Mouse (Mus musculus): Measurements from ENCODE around the gene Ilf3. TPM values are rescaled to one million over a fixed set of nuclear protein-coding genes. Genes with fewer than 3 reads are reported as not detected.

The Ilf3 gene
- total RNA-seq, 2 experiments from 2014 or later, result 107 to 118 TPM

DNA sequence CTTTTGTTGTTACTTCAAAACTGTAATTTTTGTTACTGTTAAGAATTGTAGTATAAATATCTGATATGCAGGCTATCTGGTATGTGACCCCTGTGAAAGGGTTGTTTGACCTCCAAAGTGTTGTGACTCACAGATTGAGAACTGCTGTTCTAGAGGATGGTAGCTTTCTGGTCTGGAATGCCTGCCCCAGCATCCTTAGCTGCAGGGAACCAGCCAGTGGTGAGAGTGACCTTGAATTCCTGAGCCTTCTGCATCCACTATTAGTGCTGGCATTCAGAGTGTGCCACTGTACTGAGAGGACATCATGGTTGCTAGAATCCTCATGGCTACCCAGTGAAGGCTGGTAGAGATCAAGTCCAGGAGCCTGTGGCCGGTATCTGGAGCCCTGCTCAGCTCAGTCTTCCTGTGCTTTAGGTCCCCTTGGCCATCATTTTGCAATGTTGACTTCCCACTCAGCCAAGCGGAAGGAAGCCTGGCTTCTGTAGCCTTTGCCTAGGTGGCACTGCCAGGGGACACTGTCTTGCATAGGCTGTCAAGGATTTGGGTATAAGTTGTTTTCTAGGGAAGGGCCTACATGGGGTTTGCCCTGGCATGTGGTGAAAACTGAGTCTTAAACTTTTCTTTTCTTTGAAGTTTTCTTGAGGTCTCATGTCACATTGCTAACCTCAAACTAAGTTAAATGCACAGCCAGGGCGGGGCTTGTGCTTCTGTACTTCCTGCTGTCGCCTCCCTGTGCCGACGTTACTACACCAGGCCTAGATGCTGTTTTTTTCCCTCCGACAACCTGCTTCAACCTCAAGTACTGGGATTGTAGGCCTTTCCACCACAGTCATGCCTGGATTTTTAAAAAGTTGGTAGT, 68.3 kb downstream of the Ilf3 start:
- no peak for DNase-seq (ENCODE audit: low spot score in 2 of 2)

- DNase-seq (ENCODE audit: low spot score in 2 of 2), result no peak
Observed at GRCm38 (mm10) chr9:21437577-21437976, 69.9 kb downstream of the Ilf3 start.

- DNase-seq (ENCODE audit: low spot score in 2 of 2), result no peak
Observed at GRCm38 (mm10) chr9:21438219-21438618, 70.5 kb downstream of the Ilf3 start.

- no peak for DNase-seq (ENCODE audit: low spot score in 2 of 2)
Observed at GRCm38 (mm10) chr9:21439456-21439855, 71.8 kb downstream of the Ilf3 start.

GRCm38 (mm10) chr9:21439914-21440313, 72.2 kb downstream of the Ilf3 start:
- no peak for DNase-seq (ENCODE audit: low spot score in 2 of 2)

DNA sequence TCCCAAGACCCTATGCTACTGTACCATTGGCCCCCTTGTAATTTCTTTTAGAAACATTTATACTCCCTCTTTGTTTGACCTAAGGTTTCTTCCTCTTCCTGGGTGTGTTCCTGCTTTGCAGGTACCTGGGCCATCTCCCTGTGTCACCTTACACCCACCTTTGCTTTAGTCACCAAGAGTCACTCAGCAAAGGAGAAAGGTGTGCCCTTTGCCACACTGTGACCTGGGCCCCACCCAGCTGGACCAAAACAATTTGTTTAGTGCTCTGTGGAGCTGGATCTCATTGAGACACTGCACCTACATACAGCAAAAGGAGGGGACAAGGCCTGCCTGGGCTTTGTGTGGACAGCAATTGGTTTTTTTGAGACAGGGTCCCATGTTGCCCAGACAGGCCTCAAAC, 72.7 kb downstream of the Ilf3 start:
- DNase-seq (ENCODE audit: low spot score in 2 of 2), result no peak

DNA sequence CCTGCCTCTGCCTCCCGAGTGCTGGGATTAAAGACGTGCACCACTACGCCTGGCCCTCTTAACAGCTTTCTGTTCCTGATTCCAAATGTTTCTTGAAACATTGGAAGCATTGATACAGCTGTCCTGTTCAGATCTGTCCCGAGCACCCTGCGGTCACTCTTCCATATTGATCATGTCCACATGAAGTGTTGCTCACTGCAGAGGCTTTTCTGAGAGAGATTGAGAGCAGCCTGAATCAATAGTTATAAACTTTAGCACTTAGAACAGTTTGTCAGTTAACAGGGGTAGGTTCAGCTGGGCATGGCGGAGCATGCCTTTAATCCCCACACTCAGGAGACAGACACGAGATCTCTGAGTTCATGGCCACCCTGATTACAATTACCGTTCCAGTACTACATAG, 76.2 kb downstream of the Ilf3 start:
- no peak for DNase-seq (ENCODE audit: low spot score in 2 of 2)

DNA sequence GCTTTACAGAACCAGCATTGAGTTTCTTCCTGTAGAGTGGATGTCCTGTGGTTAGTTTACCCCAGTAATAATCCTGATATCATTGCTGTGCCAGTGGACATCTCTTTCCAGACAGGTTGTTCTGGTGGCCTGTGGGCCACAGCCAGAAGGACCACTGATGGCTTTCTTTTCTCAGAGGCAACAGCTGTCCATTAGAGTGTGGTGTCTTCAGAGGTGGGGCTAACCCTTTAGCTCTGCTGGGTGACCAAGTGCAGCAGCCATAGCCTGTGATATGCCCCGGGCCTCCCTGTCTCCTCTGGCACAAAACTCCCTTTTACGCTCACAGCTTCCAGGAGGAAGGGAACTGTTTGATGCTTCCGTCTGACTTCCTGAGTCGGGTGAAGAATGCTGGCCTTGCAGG, 76.9 kb downstream of the Ilf3 start:
- DNase-seq (ENCODE audit: low spot score in 2 of 2), result no peak

- DNase-seq (ENCODE audit: low spot score in 2 of 2), result no peak
Observed at GRCm38 (mm10) chr9:21445081-21445744, 77.5 kb downstream of the Ilf3 start.

- no peak for DNase-seq (ENCODE audit: low spot score in 2 of 2)
Observed at GRCm38 (mm10) chr9:21447778-21448177, 80.1 kb downstream of the Ilf3 start.

DNA sequence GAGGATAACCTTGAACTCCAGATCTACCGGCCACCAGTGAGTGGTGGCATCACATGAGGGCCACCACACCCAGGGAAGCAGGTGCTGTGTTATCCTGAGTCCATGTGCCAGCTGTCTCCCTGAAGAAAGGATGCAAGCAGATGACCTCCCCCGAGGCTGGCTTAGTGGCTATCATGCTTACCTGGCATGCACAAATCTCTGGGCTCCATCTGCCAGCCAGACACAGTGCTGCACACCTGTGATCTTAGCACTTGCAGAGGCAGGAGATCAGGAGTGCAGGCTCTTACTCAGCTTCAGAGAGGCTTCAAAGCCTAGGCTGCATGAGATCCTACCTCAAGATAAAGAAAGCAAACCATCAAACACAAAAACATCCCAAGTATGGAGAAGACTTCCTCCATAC, 82.0 kb downstream of the Ilf3 start:
- no peak for DNase-seq (ENCODE audit: low spot score in 2 of 2)

DNA sequence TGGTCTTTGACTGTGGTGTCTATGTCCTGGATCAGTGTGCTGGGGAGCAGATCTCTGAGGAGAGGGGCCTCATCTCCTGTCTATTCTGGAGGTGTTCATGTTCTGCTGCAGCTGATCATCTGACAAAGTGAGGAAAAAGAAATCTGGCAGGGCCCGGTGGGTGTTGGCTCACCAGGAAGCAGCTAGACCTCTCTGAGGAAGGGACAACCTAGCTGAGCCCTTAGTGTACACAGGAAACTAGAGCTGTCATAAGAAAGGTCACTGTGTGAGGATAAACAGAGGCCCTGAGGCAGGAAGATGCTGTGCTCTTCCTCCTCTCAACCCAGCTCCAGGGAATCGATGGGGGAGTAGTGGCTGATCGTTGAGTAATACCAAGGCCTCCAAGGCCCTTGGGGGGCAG, 82.6 kb downstream of the Ilf3 start:
- no peak for DNase-seq (ENCODE audit: low spot score in 2 of 2)

DNA sequence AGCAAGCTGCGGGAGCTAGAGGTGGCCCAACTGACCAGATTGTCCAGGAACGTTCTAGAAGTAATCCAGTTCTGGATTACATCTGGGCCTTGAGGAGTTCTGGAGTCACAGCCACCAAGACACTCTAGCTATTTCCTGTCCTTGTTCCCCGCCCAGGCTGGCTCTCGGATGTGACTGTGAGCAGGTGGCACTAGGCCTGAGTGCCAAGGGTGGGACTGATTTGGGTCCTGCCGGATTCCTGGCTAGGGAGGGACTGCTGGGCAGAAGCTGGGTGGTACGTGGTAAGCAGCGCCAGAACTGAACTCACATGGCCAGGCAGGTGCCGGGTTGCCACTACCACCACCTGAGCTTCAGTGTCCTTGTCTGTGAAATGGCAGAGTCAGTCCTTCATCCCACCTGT, 83.7 kb downstream of the Ilf3 start:
- no peak for DNase-seq (ENCODE audit: low spot score in 2 of 2)

- DNase-seq (ENCODE audit: low spot score in 2 of 2), result no peak
Observed at GRCm38 (mm10) chr9:21451870-21452269, 84.2 kb downstream of the Ilf3 start.

DNA sequence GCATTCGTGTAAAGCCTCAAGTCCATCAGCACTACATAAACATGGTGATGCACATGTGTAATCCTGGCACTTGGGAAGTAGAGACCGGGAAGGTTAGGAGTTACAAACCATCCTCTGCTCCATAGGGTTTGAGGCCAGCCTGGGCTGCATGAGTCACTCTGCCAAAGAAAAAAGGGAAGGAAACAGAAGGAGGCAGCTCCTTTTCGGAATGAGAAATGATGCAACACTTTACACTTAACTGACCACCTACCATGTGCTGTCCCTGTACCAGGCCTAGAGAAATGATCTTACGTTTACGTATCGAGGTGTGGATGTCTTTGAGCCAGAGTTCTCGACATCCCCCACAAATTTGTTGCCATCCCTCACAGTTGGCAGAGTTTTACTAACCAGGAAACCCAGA, 85.3 kb downstream of the Ilf3 start:
- no peak for DNase-seq (ENCODE audit: low spot score in 2 of 2)

GRCm38 (mm10) chr9:21453459-21453858, 85.8 kb downstream of the Ilf3 start:
- no peak for DNase-seq (ENCODE audit: low spot score in 2 of 2)

- DNase-seq (ENCODE audit: low spot score in 2 of 2), result no peak
Observed at GRCm38 (mm10) chr9:21454556-21454955, 86.9 kb downstream of the Ilf3 start.

Other genes starting within 250 kb of the Ilf3 start
- gene Tyk2, start 236.6 kb upstream of the Ilf3 start, total RNA-seq (2021), result 10 to 100 TPM; 18.9 to 19.2 TPM
- 100 to 1,000 TPM; 174 to 190 TPM for gene Cdc37, start 217.9 kb upstream of the Ilf3 start, total RNA-seq (2021)
- gene Pde4a, start 202.2 kb upstream of the Ilf3 start, total RNA-seq (2021), result 10 to 100 TPM in 1 of 2 experiments, 1 to 10 TPM in 1; 9.7 to 10.6 TPM
- 10 to 100 TPM; 46.6 to 50.8 TPM for gene Keap1, start 128.5 kb upstream of the Ilf3 start, total RNA-seq (2021)
- gene S1pr5, start 119.4 kb upstream of the Ilf3 start, total RNA-seq (2021), result under 1 TPM; 0.20 to 0.28 TPM
- 10 to 100 TPM; 33.4 to 38.7 TPM for gene Atg4d, start 102.6 kb upstream of the Ilf3 start, total RNA-seq (2021)
- gene Kri1, start 79.9 kb upstream of the Ilf3 start, total RNA-seq (2021), result 10 to 100 TPM; 40.2 to 41.8 TPM
- gene Cdkn2d, start 76.5 kb upstream of the Ilf3 start, total RNA-seq (2021), result 10 to 100 TPM; 21.9 to 25.6 TPM
- 1 to 10 TPM in 1 of 2 experiments, not detected in 1; 3.4 TPM for gene Ap1m2, start 55.5 kb upstream of the Ilf3 start, total RNA-seq (2021)
- 10 to 100 TPM; 73.6 to 75.4 TPM for gene Slc44a2, start 47.2 kb upstream of the Ilf3 start, total RNA-seq (2021)
- 10 to 100 TPM; 34.0 to 35.3 TPM for gene Qtrt1, start 44.0 kb downstream of the Ilf3 start, total RNA-seq (2021)
- 100 to 1,000 TPM; 111 to 116 TPM for gene Dnm2, start 57.0 kb downstream of the Ilf3 start, total RNA-seq (2021)
- 10 to 100 TPM; 37.3 to 37.8 TPM for gene Tmed1, start 142.4 kb downstream of the Ilf3 start, total RNA-seq (2021)
- gene AB124611, start 158.3 kb downstream of the Ilf3 start, total RNA-seq (2021), result 1 to 10 TPM; 3.7 to 5.0 TPM
- 10 to 100 TPM; 71.4 to 83.9 TPM for gene Carm1, start 179.0 kb downstream of the Ilf3 start, total RNA-seq (2021)
- 10 to 100 TPM; 55.6 to 57.3 TPM for gene Timm29, start 224.9 kb downstream of the Ilf3 start, total RNA-seq (2021)
- gene Yipf2, start 225.0 kb downstream of the Ilf3 start, total RNA-seq (2021), result 10 to 100 TPM; 27.2 to 28.4 TPM
- 10 to 100 TPM; 86.1 to 94.8 TPM for gene Smarca4, start 248.3 kb downstream of the Ilf3 start, total RNA-seq (2021)